Mouse (Mus musculus): ENCODE results near the gene Abhd17c. TPM values are rescaled to one million over a fixed set of nuclear protein-coding genes. Genes with fewer than 3 reads are reported as not detected.

The Abhd17c gene
- polyA plus RNA-seq, 1 experiment from 2014 or later: 27.7 TPM

- H3K27me3 ChIP-seq (ENCODE audit: insufficient read depth, poor library complexity, severe bottlenecking): no peaks in the 10 kb centered on the region
- WGBS: 77% methylated on average over 2 of the region's 2 CpGs
- H3K4me3 ChIP-seq: no peak overlapping the region
- no peak for DNase-seq (ENCODE audit: low spot score)
- no peak overlapping the region for H3K27ac ChIP-seq
- H3K4me1 ChIP-seq: peaks cover 4% of the 10 kb centered on the region; the same call in 1 of the 2 replicates
- no peaks in the 10 kb centered on the region for H3K36me3 ChIP-seq
- H3K9me3 ChIP-seq: no peaks in the 10 kb centered on the region
Measured at GRCm38 (mm10) chr7:84168355-84168754, 16.7 kb upstream of the Abhd17c start.

- H3K4me3 ChIP-seq: no peak overlapping the region
- WGBS: 74% methylated on average over 4 of the region's 4 CpGs
Measured at GRCm38 (mm10) chr7:84166721-84167419, 15.2 kb upstream of the Abhd17c start.

DNA sequence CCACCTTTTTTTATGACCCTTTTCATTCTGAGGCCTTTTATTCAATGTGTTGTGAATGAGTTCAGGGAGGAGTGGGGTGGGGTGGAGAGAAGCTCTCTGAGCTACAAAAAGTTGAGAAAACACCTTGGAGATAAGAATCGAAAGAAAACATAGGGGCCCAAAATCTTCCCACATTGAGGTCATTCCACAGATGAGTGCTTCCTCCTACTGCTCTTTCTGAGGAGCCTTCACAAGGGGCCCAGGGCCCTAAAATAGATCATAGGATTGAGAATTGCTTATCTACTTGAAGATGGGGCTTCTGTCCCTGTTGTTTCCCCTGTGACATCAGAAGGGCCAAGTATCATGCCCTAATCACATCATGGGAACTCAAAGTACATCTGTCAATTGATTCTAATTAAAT lies 14.3 kb upstream of the Abhd17c start:
- 37% methylated on average over 1 of the region's 1 CpGs for WGBS
- DNase-seq (ENCODE audit: low spot score): no peak
- H3K27ac ChIP-seq: no peak overlapping the region

More at GRCm38 (mm10) chr7:84166721-84167419, 15.2 kb upstream of the Abhd17c start:
- Histone ChIP-seq H3K9me3 (no peaks in the 10 kb centered on the region), H3K27me3 (ENCODE audit: insufficient read depth, poor library complexity, severe bottlenecking) (no peaks in the 10 kb centered on the region), H3K4me1 (peaks cover 4% of the 10 kb centered on the region; the same call in 1 of the 2 replicates), H3K27ac (no peak overlapping the region), H3K36me3 (no peaks in the 10 kb centered on the region)
- DNase-seq (ENCODE audit: low spot score): no peak

GRCm38 (mm10) chr7:84165288-84165687 lies 13.6 kb upstream of the Abhd17c start:
- H3K4me3 ChIP-seq: no peak overlapping the region
- peaks cover 4% of the 10 kb centered on the region; the same call in 1 of the 2 replicates for H3K4me1 ChIP-seq
- H3K36me3 ChIP-seq: no peaks in the 10 kb centered on the region
- 53% methylated on average over 3 of the region's 3 CpGs for WGBS
- H3K27me3 ChIP-seq (ENCODE audit: insufficient read depth, poor library complexity, severe bottlenecking): no peaks in the 10 kb centered on the region
- no peak for DNase-seq (ENCODE audit: low spot score)
- H3K9me3 ChIP-seq: no peaks in the 10 kb centered on the region
- H3K27ac ChIP-seq: no peak overlapping the region

More for the DNA sequence above, 14.3 kb upstream of the Abhd17c start:
- H3K27me3 ChIP-seq (ENCODE audit: insufficient read depth, poor library complexity, severe bottlenecking): no peaks in the 10 kb centered on the region
- H3K9me3 ChIP-seq: no peaks in the 10 kb centered on the region
- H3K4me3 ChIP-seq: no peak overlapping the region
- peaks cover 4% of the 10 kb centered on the region; the same call in 1 of the 2 replicates for H3K4me1 ChIP-seq
- no peaks in the 10 kb centered on the region for H3K36me3 ChIP-seq

DNA sequence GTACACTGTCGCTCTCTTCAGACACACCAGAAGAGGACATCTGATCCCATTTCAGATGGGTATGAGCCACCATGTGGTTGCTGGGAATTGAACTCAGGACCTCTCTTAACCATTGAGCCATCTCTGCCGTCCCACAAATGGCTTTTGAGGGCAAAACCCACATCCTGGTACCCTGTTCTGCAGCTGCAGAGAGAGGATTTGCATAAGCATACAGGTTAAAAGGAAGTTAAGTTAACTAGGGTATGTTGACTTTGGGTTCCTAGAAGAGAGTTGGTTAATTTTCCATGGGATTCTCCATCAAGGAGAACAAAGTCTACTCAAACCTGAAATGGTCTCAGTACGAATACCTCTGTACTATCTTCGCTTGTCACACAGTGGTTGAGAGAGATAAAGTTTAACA lies 13.2 kb upstream of the Abhd17c start:
- Histone ChIP-seq H3K27ac (no peak overlapping the region), H3K9me3 (no peaks in the 10 kb centered on the region), H3K4me1 (peaks cover 4% of the 10 kb centered on the region; the same call in 1 of the 2 replicates), H3K4me3 (no peak overlapping the region), H3K27me3 (ENCODE audit: insufficient read depth, poor library complexity, severe bottlenecking) (no peaks in the 10 kb centered on the region), H3K36me3 (no peaks in the 10 kb centered on the region)
- WGBS: 65% methylated on average over 4 of the region's 4 CpGs
- no peak for DNase-seq (ENCODE audit: low spot score)

GRCm38 (mm10) chr7:84164419-84164818 lies 12.7 kb upstream of the Abhd17c start:
- DNase-seq (ENCODE audit: low spot score): no peak
- H3K4me3 ChIP-seq: no peak overlapping the region
- H3K27me3 ChIP-seq (ENCODE audit: insufficient read depth, poor library complexity, severe bottlenecking): no peaks in the 10 kb centered on the region
- 74% methylated on average over 2 of the region's 2 CpGs for WGBS
- H3K27ac ChIP-seq: no peak overlapping the region
- no peaks in the 10 kb centered on the region for H3K36me3 ChIP-seq
- H3K4me1 ChIP-seq: peaks cover 4% of the 10 kb centered on the region; the same call in 1 of the 2 replicates
- H3K9me3 ChIP-seq: no peaks in the 10 kb centered on the region

- DNase-seq (ENCODE audit: low spot score): no peak
- WGBS: 72% methylated on average over 4 of the region's 4 CpGs
- Histone ChIP-seq H3K27me3 (ENCODE audit: insufficient read depth, poor library complexity, severe bottlenecking) (no peaks in the 10 kb centered on the region), H3K27ac (no peak overlapping the region), H3K36me3 (no peaks in the 10 kb centered on the region), H3K4me3 (no peak overlapping the region), H3K9me3 (no peaks in the 10 kb centered on the region), H3K4me1 (peaks cover 4% of the 10 kb centered on the region; the same call in 1 of the 2 replicates)
Measured at GRCm38 (mm10) chr7:84163585-84163984, 11.9 kb upstream of the Abhd17c start.

DNA sequence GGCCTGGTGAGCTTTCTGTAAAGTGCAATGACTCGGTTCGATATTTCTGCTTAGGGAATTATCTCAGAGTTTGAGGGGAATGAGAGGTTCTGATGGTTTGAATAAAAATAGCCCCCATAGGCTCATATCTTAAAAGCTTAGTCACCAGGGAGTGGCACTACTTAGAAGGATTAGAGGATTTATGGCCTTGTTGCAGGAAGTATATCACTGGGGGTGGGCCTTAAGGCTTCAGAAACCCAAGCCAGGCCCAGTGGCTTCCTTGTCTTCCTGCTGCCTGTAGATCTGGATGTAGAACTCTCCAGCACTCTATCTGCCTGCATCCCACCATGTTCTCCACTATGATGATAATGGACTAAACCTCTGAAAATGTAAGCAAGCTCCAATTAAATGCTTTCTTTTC lies 7.7 kb upstream of the Abhd17c start:
- Histone ChIP-seq H3K9me3 (no peaks in the 10 kb centered on the region), H3K36me3 (no peaks in the 10 kb centered on the region), H3K4me1 (no peaks in the 10 kb centered on the region), H3K27me3 (ENCODE audit: insufficient read depth, poor library complexity, severe bottlenecking) (no peaks in the 10 kb centered on the region), H3K27ac (no peak overlapping the region), H3K4me3 (no peak overlapping the region)
- 65% methylated on average over 2 of the region's 2 CpGs for WGBS
- no peak for DNase-seq (ENCODE audit: low spot score)

DNA sequence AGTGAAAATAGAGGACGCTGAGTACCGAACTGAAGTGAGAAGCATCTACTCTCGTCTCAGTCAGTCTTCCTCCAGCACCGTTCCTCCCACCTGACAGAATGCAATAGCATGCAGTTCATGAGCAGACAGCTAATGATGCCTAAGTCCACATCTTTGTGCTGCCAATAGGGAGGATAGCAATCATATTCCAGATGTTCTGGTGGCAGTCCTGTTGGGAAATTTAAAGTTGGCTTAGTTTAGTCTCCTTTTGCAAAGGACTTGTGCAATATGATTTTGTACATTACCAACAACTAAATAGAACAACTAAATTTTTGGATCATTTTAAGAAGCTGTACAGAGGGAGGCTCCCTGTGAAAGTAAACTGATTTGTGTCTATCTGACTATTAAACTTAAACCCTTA lies 2.1 kb upstream of the Abhd17c start:
- DNase-seq (ENCODE audit: low spot score): no peak
- WGBS: 87% methylated on average over 4 of the region's 4 CpGs
- no peak overlapping the region for H3K27ac ChIP-seq
- H3K36me3 ChIP-seq: no peaks in the 10 kb centered on the region
- H3K4me3 ChIP-seq: no peak overlapping the region
- H3K27me3 ChIP-seq (ENCODE audit: insufficient read depth, poor library complexity, severe bottlenecking): no peaks in the 10 kb centered on the region
- peaks cover 19% of the 10 kb centered on the region for H3K4me1 ChIP-seq
- no peaks in the 10 kb centered on the region for H3K9me3 ChIP-seq

DNA sequence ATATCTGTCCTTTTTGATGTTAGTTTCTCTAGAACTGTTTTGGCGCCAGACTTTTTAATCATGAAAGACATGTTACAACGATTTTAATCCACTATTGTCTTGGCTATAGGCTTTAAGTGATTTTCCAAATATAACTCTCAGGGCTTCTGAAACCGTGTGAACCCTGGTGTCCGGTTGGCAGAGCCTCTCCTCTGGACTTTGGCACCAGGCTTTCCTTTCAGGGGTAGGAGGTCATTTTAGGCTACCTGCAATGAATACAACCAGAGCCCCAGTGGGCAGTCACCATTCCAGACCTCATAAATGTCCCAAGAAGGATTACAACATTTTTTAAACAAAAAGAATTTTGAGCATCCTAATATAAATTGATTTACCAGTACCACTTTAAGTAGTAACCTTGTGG lies 1.1 kb upstream of the Abhd17c start:
- peaks cover 8% of the 10 kb centered on the region; the same call in 1 of the 2 replicates for H3K36me3 ChIP-seq
- DNase-seq (ENCODE audit: low spot score): no peak
- H3K27ac ChIP-seq: no peak overlapping the region
- no peak overlapping the region for H3K4me3 ChIP-seq
- H3K4me1 ChIP-seq: peaks cover 29% of the 10 kb centered on the region
- H3K27me3 ChIP-seq (ENCODE audit: insufficient read depth, poor library complexity, severe bottlenecking): no peaks in the 10 kb centered on the region
- H3K9me3 ChIP-seq: no peaks in the 10 kb centered on the region
- WGBS: 70% methylated on average over 4 of the region's 4 CpGs

- WGBS: 53% methylated on average over 6 of the region's 6 CpGs
- no peaks in the 10 kb centered on the region for H3K9me3 ChIP-seq
- H3K27me3 ChIP-seq (ENCODE audit: insufficient read depth, poor library complexity, severe bottlenecking): no peaks in the 10 kb centered on the region
- H3K4me1 ChIP-seq: peaks cover 33% of the 10 kb centered on the region
- H3K27ac ChIP-seq: peak overlapping the region; percentile 99
- peaks cover 8% of the 10 kb centered on the region; the same call in 1 of the 2 replicates for H3K36me3 ChIP-seq
- no peak for DNase-seq (ENCODE audit: low spot score)
- peak overlapping the region; percentile 98 for H3K4me3 ChIP-seq
Measured at GRCm38 (mm10) chr7:84152374-84152773, 681 bp upstream of the Abhd17c start.

DNA sequence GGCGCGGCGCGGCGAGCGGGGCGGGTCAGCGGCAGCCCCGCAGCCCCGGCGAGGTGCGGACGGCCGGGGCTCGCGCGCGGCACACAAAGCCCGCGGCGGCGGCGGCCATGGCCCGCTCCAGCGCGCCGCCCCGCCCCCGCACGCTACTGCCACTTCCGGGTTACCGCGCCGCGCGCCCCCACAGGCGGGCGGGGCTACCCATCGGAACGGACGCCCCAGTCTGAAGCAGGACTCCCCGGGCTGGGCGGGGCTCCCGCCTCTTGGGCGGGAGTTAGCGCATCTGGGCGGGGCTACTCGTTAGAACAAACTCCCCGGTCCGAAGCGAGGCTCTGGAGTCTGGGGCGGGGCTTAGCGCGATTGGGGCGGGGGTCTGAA lies 254 bp upstream of the Abhd17c start:
- WGBS: 2% methylated on average over 40 of the region's 55 CpGs
- peak overlapping the region; percentile 98 for H3K4me3 ChIP-seq
- peak; percentile 98 for DNase-seq (ENCODE audit: low spot score)
- peaks cover 36% of the 10 kb centered on the region for H3K4me1 ChIP-seq
- H3K36me3 ChIP-seq: peaks cover 8% of the 10 kb centered on the region; the same call in 1 of the 2 replicates
- H3K27ac ChIP-seq: peak overlapping the region; percentile 99
- H3K27me3 ChIP-seq (ENCODE audit: insufficient read depth, poor library complexity, severe bottlenecking): no peaks in the 10 kb centered on the region
- no peaks in the 10 kb centered on the region for H3K9me3 ChIP-seq

- peaks cover 51% of the 10 kb centered on the region for H3K4me1 ChIP-seq
- peak overlapping the region; percentile 99 for H3K27ac ChIP-seq
- WGBS: 10% methylated on average over 13 of the region's 13 CpGs
- H3K27me3 ChIP-seq (ENCODE audit: insufficient read depth, poor library complexity, severe bottlenecking): no peaks in the 10 kb centered on the region
- H3K36me3 ChIP-seq: peaks cover 8% of the 10 kb centered on the region; the same call in 1 of the 2 replicates
- peak overlapping the region; percentile 98 for H3K4me3 ChIP-seq
- no peak for DNase-seq (ENCODE audit: low spot score)
- H3K9me3 ChIP-seq: no peaks in the 10 kb centered on the region
Measured at GRCm38 (mm10) chr7:84150361-84151000, 1.2 kb downstream of the Abhd17c start.
